Mouse (Mus musculus): ENCODE measurements around the gene Irak3. TPM values are rescaled to one million over a fixed set of nuclear protein-coding genes. Genes with fewer than 3 reads are reported as not detected.
A peak's percentile ranks its signal among the peaks of the same experiment; 100 is the strongest.

The Irak3 gene
- polyA plus RNA-seq, 1 experiment from 2014 or later: 0.25 TPM

DNA sequence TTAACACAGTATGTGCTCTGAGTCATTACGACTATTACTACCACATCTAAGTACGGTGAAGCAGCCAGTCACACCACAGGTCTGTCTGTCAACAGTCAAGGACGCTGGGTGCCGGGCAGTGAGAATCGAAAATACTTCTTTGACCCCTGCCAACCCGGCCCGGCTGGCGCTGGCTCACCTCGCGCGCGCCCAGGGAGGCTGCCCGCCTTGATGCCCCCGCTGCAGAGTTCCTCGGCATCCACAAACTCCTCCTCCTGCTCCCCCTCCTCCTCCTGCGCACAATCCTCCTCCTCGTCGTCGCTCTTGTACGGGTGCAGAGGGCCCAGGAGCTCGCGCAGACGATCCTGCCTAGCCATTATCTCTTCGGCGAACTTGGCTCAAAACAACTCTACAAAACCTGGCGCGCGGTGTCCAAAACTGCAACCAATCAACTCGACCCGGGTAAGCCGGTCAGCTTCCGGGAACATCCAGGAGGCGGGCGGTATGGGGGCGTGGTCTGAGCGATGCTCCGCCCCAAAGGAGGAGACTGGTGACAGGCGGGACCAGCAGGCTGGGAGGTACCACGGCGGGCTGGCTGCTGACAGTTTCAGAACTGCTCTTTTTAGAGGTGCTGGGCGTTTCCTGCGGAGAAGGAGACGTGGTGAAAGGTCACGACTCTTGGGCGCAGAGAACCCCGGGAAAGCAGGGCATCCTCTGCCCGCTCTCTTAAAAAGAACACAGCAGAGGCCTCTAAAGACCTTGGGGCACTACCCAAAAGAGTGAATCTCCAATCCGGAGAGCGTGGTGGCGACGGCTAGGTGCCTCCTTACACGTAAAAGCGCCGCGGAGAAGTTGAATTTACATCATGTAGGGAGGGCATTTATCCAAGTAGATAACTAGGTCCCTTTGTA is 89.2 kb downstream of the Irak3 start, which contains the start of gene Helb:
Helb (minus strand) TSS at position 481 of the 890 bp plus-strand sequence.
- under 1% methylated on average over 55 of the region's 55 CpGs for WGBS
- ATAC-seq (ENCODE audit: low FRiP score, low read depth): peak; percentile 99
- Histone ChIP-seq H3K4me1 (replicated peaks) (peaks cover 4% of the 10 kb centered on the region; the same call in 1 of the 2 replicates), H3K4me2 (peak within 1 kb of the TSS; percentile 77), H3K27me3 (no peaks in the 10 kb centered on the region), H3K36me3 (no peaks in the 10 kb centered on the region), H3K9me3 (no peaks in the 10 kb centered on the region), H3K4me3 (peak within 1 kb of the TSS; percentile 80), H3K27ac (replicated peaks) (peak within 1 kb of the TSS; percentile 67), H3K9ac (peak within 1 kb of the TSS; percentile 68)

DNA sequence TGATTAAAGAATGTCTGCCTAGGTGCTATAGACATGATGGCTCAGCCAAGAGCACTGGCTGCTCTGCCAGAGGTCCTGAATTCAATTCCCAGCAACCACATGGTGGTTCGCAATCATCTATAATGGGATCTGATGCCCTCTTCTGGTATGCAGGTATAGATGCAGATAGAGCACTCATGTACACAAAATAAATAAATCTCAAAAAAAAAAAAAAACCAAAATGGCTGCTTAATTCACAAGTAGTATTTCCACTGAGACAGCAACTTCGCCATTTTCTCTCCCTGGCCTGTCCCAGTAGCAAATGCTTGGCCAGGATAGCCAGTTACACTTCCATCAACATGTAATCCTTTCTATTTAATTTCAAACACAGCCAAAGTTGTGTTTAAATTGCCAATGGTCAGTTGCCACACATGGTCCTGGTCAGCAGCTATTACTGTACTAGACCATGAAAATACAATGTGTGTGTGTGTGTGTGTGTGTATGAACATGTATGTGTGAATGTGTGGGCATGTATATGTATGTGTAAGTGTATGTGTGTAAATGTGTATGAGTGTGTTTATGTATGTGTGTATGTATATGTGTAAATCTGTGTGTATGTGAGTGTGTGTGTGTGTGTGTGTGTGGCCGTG is 90.1 kb downstream of the Irak3 start:
- no peaks in the 10 kb centered on the region for H3K36me3 ChIP-seq
- H3K9me3 ChIP-seq: no peaks in the 10 kb centered on the region
- H3K9ac ChIP-seq: peak overlapping the region; percentile 68; the same call in 1 of the 2 replicates
- ATAC-seq (ENCODE audit: low FRiP score, low read depth): no peak
- peak overlapping the region; percentile 77 for H3K4me2 ChIP-seq
- no peaks in the 10 kb centered on the region for H3K27me3 ChIP-seq
- H3K27ac ChIP-seq (replicated peaks): no peak overlapping the region
- H3K4me1 ChIP-seq (replicated peaks): peaks cover 4% of the 10 kb centered on the region; the same call in 1 of the 2 replicates
- WGBS: 84% methylated on average over 3 of the region's 3 CpGs
- H3K4me3 ChIP-seq: peak overlapping the region; percentile 80

DNA sequence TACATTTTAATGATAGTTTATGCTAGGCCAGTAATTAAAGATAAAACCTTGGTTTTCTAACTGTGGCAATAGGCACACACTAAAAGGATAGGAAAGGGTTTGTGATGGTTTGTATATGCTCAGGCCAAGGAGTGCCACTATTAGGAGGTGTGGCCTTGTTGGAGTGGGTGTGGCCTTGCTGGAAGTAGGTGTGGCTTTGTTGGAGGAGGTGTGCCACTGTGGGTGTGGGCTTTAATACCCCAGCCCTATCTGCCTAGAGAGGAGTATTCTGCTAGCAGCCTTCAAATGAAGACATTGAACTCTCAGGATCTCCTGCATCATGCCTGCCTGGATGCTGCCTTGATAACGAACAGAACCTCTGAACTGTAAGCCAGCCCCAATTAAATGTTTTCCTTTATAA is 101.1 kb downstream of the Irak3 start:
- Histone ChIP-seq H3K4me3 (no peak overlapping the region), H3K4me1 (replicated peaks) (no peaks in the 10 kb centered on the region), H3K4me2 (no peak overlapping the region), H3K9ac (no peak overlapping the region), H3K36me3 (no peaks in the 10 kb centered on the region), H3K27ac (replicated peaks) (no peak overlapping the region), H3K9me3 (no peaks in the 10 kb centered on the region), H3K27me3 (no peaks in the 10 kb centered on the region)
- 97% methylated on average over 1 of the region's 1 CpGs for WGBS
- ATAC-seq (ENCODE audit: low FRiP score, low read depth): no peak

DNA sequence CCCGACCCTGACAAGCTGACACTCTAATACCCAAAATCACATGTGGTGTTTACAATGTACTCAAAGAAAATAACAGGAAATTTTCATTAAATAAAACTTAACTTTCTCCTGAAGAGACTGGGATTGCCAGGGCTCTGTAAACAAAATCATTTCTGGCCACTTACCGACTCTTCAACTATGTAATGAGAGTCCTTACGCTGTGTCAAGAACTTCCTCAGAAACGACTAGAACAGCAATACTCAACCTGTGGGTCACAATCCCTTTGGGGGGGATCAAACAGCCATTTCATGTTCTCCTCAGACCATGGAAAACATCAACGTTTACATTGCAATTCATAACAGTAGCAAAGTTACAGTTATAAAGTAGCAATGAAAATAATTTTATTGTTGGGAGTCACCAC is 104.4 kb downstream of the Irak3 start:
- Histone ChIP-seq H3K36me3 (peaks cover 5% of the 10 kb centered on the region; the same call in 1 of the 2 replicates), H3K9me3 (no peaks in the 10 kb centered on the region), H3K4me1 (replicated peaks) (no peaks in the 10 kb centered on the region), H3K4me3 (no peak overlapping the region), H3K27me3 (no peaks in the 10 kb centered on the region), H3K9ac (no peak overlapping the region), H3K4me2 (no peak overlapping the region), H3K27ac (replicated peaks) (no peak overlapping the region)
- ATAC-seq (ENCODE audit: low FRiP score, low read depth): no peak
- WGBS: 93% methylated on average over 5 of the region's 5 CpGs

DNA sequence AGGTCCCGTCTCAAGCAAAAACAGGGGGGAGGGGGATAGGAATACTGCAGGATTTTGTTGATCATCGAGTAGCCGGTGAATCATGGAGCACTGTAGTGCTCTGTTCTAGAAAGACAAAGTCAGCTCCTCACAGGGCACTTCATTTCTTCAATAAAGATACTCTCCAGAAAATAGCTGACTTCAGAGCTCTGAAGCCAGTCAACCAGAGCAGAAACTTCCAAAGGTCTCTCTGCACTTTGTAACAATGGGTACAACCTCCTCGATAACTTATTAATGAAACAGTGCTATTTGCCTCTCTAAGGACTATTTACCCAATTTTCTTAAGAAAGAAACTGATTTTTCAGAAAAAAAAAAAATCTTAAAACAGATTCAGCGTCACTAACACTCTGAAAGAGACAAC is 106.2 kb downstream of the Irak3 start:
- H3K27ac ChIP-seq (replicated peaks): no peak overlapping the region
- H3K4me2 ChIP-seq: no peak overlapping the region
- 96% methylated on average over 5 of the region's 5 CpGs for WGBS
- ATAC-seq (ENCODE audit: low FRiP score, low read depth): no peak
- no peaks in the 10 kb centered on the region for H3K27me3 ChIP-seq
- peaks cover 6% of the 10 kb centered on the region; the same call in 1 of the 2 replicates for H3K36me3 ChIP-seq
- no peak overlapping the region for H3K4me3 ChIP-seq
- H3K9me3 ChIP-seq: no peaks in the 10 kb centered on the region
- no peak overlapping the region for H3K9ac ChIP-seq
- no peaks in the 10 kb centered on the region for H3K4me1 ChIP-seq (replicated peaks)

DNA sequence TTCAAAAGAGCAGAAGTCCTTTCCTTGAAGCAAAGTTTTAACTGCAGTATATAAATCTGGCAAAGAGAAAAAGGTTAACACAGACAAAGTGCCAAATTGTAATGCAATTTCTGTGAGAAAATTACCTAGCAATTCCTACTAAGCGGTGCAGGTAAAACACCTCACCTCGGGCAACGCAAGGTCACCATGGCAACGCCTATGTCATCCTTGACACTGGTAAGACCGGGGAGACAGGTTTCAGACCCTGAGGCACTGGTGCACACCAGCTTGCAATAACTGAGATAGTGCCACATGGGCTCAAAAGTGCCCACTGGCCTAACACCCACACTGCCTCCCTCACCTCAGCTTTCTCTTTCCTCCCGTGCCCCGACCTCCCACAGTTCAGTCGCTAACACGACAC is 106.8 kb downstream of the Irak3 start:
- no peak overlapping the region for H3K9ac ChIP-seq
- ATAC-seq (ENCODE audit: low FRiP score, low read depth): no peak
- H3K9me3 ChIP-seq: no peaks in the 10 kb centered on the region
- H3K4me2 ChIP-seq: no peak overlapping the region
- H3K4me3 ChIP-seq: no peak overlapping the region
- peaks cover 6% of the 10 kb centered on the region; the same call in 1 of the 2 replicates for H3K36me3 ChIP-seq
- 91% methylated on average over 9 of the region's 9 CpGs for WGBS
- H3K27ac ChIP-seq (replicated peaks): no peak overlapping the region
- no peaks in the 10 kb centered on the region for H3K27me3 ChIP-seq
- no peaks in the 10 kb centered on the region for H3K4me1 ChIP-seq (replicated peaks)

DNA sequence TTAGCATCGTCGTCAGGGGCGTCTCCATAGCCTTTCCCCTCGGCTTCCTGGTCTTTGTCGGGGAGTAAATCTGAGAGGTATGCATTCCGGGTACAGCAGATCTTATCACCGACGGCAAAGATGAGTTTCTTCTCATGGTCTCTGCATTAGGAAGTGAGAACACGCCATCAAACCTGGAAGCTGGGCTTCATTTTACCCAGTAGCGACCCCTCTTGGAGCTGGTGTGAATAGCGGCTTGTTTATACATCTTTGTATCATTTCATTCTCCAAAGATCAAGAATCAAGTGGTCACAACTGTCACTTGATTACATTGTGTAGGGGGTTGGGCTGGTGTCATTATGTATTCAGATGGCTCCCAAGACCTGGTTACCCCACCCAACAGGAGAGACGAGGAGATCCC is 109.4 kb downstream of the Irak3 start:
- Histone ChIP-seq H3K4me3 (no peak overlapping the region), H3K27me3 (no peaks in the 10 kb centered on the region), H3K27ac (replicated peaks) (no peak overlapping the region), H3K9ac (no peak overlapping the region), H3K9me3 (no peaks in the 10 kb centered on the region), H3K4me2 (no peak overlapping the region), H3K36me3 (peaks cover 6% of the 10 kb centered on the region; the same call in 1 of the 2 replicates), H3K4me1 (replicated peaks) (no peaks in the 10 kb centered on the region)
- 90% methylated on average over 12 of the region's 12 CpGs for WGBS
- no peak for ATAC-seq (ENCODE audit: low FRiP score, low read depth)

Other genes with a start within 250 kb of the Irak3 start
- gene Helb, start 89.1 kb downstream of the Irak3 start, polyA plus RNA-seq (2015; fragmentation: Nextera tagmentation; extraction: Ambion mirVana): 2.0 and 2.6 TPM in 2 replicates
- 101 and 103 TPM in 2 replicates for gene Tmbim4, start 540 bp downstream of the Irak3 start, polyA plus RNA-seq (2015; fragmentation: Nextera tagmentation; extraction: Ambion mirVana)
- gene Llph, start 24.9 kb upstream of the Irak3 start, polyA plus RNA-seq (2015; fragmentation: Nextera tagmentation; extraction: Ambion mirVana): 35.8 and 36.8 TPM in 2 replicates

Measured in hindbrain, embryonic 15.5 days (tissue).